Mouse (Mus musculus) spleen, postnatal 36 days (tissue): ENCODE results near the gene Greb1.

Experiments used
- DNase-seq, 2 experiments: peaks; one replicate each; pipeline ENCODE4 v3.0.0; 2022; ENCODE audit warnings: low spot score in 2 of 2, mixed read lengths in 1 of 2

The Greb1 gene

GRCm38 (mm10) chr12:16634075-16634813 lies 166.4 kb downstream of the Greb1 start:
- DNase-seq: peak; percentile 14 to 26

GRCm38 (mm10) chr12:16633235-16633634 lies 167.5 kb downstream of the Greb1 start:
- no peak for DNase-seq

GRCm38 (mm10) chr12:16631423-16631822 lies 169.3 kb downstream of the Greb1 start:
- DNase-seq: no peak

GRCm38 (mm10) chr12:16630866-16631185 lies 169.9 kb downstream of the Greb1 start:
- DNase-seq: no peak

GRCm38 (mm10) chr12:16630152-16630865 lies 170.4 kb downstream of the Greb1 start:
- no peak for DNase-seq
